Mouse (Mus musculus): ENCODE data around the gene Fancg.

GRCm38 (mm10) chr4:43024673-43025072 lies 14.4 kb upstream of the Fancg start:
- TF ChIP-seq EP300 (IDR thresholded peaks at IDR 0.05; ENCODE audit: low read depth) (no peak), CTCF (IDR thresholded peaks at IDR 0.05; ENCODE audit: low read depth) (no peak)

All from liver, postnatal 0 days (tissue).